Mouse (Mus musculus) liver, embryonic 16.5 days (tissue): ENCODE results near the gene Fam57b. TPM values are rescaled to one million over a fixed set of nuclear protein-coding genes. Genes with fewer than 3 reads are reported as not detected.

Source experiments
- ATAC-seq: fragments of 200-750 bp; cut with Nextera tagmentation; 2 replicates; pipeline ENCODE4 v1.8.0; 2017; ENCODE audit warnings: low read depth, mild to moderate bottlenecking, moderate number of reproducible peaks, moderate library complexity
- H3K27ac ChIP-seq: fragments of 300-500 bp; sonication (generic); 2 replicates; pipeline ENCODE4 v1.5.1; 2014; ENCODE audit warnings: mild to moderate bottlenecking, low read length
- H3K27me3 ChIP-seq: fragments of 300-500 bp; sonication (generic); 2 replicates; pipeline ENCODE4 v1.6.1; 2014; ENCODE audit warnings: low read depth, low read length, mixed read lengths; ENCODE audit not compliant: control insufficient read depth, insufficient read depth
- H3K36me3 ChIP-seq: fragments of 300-500 bp; sonication (generic); 2 replicates; pipeline ENCODE4 v1.6.1; 2014; ENCODE audit warnings: mild to moderate bottlenecking; ENCODE audit not compliant: control insufficient read depth, insufficient read depth
- H3K4me1 ChIP-seq: fragments of 300-500 bp; sonication (generic); 2 replicates; pipeline ENCODE4 v1.6.1; 2014; ENCODE audit warnings: low read depth, low read length, mixed read lengths; ENCODE audit not compliant: control insufficient read depth
- H3K4me2 ChIP-seq: fragments of 300-500 bp; sonication (generic); 2 replicates; pipeline ENCODE4 v1.6.1; 2014; ENCODE audit warnings: low read depth, low read length, mixed read lengths
- H3K4me3 ChIP-seq: fragments of 300-500 bp; sonication (generic); 2 replicates; pipeline ENCODE4 v1.5.1; 2014; ENCODE audit warnings: low read depth, mild to moderate bottlenecking, low read length
- H3K9ac ChIP-seq: fragments of 300-500 bp; sonication (generic); 2 replicates; pipeline ENCODE4 v1.6.1; 2014; ENCODE audit warnings: low read depth, low read length
- H3K9me3 ChIP-seq: fragments of 300-500 bp; sonication (generic); replicated peaks from 2 replicates; pipeline ENCODE4 v1.6.1; 2016; ENCODE audit warnings: low read length; ENCODE audit not compliant: control insufficient read depth
- WGBS: fragments of 180-500 bp; shearing (Covaris S2); extraction: QIAGEN DNeasy Blood & Tissue Kit; methylation state at CpG from one replicate; pipeline ENCODE4 v1.1.7; 2014; ENCODE audit not compliant: insufficient replicate concordance; 5-methylcytosine and 5-hydroxymethylcytosine counted together
- polyA plus RNA-seq: library from polyadenylated mRNA; unstranded; fragments of >200 nt; fragmentation: Nextera tagmentation; extraction: Ambion mirVana; gene quantifications from 2 replicates; pipeline ENCODE4 v1.2.1, GENCODE M21; 2015

The Fam57b gene
- polyA plus RNA-seq, 1 experiment from 2014 or later = not detected

DNA sequence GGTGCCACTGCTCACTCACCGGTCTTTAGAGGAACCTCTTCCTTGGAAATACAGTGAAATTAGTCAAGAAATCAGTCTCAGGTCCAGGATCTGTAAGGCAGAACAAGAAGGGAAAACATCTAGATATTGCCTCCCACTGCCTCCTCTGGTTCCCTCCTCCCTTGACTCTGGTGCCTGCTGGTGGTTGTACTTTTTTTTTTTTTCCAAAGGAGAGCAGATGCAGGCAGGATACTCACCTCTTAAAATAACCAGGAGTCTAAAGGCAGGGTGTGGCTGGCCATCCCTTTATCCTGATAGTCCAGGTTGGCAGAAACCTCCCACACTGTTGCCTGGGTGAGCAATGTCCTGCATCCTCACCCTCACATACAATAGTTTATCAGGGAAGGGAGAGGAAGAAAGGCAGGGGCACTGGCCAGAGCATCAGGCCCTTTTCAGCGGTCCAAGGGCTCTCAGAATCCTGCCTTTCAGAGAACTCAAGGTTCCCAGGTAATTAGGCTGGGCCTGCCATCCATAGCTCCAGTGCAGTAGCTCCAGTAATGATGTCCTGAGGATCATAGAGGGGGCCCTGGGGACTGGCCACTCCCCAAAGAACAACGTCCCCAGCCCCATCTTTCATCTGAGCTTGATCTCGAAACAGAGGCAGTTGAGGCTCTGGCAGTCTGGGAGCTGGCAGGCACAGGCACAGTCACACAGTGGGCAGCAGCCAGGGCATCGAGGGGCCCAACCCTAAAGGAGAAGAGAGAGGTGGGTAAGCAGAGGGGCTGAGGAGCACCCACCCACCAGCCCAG, 3.0 kb downstream of the Fam57b start:
- WGBS = 55% methylated on average over 5 of the region's 5 CpGs
- no peaks in the 10 kb centered on the region for H3K27me3 ChIP-seq
- peaks cover 38% of the 10 kb centered on the region for H3K4me1 ChIP-seq

DNA sequence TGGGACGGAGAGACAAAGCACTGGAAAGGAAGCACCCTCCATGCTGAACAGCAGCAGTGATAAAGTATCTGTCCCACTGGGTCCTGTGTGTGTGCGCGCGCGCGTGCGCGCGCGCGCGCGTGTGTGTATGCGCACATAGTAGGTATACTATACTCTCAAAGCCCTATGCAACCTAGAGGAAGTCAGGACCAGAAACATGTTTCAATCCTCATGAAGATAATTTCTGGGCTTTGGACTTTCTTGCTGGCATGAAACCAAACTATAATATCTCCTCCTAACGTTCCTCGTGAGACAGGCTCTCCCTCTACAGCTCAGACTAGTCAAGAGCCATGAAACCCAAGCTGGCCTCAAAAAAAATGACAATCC, 3.6 kb downstream of the Fam57b start:
- Histone ChIP-seq H3K4me3 (no peak overlapping the region), H3K4me1 (peaks cover 38% of the 10 kb centered on the region), H3K27me3 (no peaks in the 10 kb centered on the region), H3K27ac (no peak overlapping the region), H3K4me2 (no peak overlapping the region), H3K36me3 (peaks cover 2% of the 10 kb centered on the region; the same call in 1 of the 2 replicates), H3K9ac (no peak overlapping the region), H3K9me3 (no peaks in the 10 kb centered on the region)
- 88% methylated on average over 16 of the region's 16 CpGs for WGBS
- no peak for ATAC-seq

More for the DNA sequence above, 3.0 kb downstream of the Fam57b start:
- Histone ChIP-seq H3K9ac (peak overlapping the region; percentile 73), H3K36me3 (peaks cover 6% of the 10 kb centered on the region), H3K4me2 (peak overlapping the region; percentile 97), H3K9me3 (no peaks in the 10 kb centered on the region), H3K4me3 (peak overlapping the region; percentile 81), H3K27ac (peak overlapping the region; percentile 91)
- no peak for ATAC-seq

DNA sequence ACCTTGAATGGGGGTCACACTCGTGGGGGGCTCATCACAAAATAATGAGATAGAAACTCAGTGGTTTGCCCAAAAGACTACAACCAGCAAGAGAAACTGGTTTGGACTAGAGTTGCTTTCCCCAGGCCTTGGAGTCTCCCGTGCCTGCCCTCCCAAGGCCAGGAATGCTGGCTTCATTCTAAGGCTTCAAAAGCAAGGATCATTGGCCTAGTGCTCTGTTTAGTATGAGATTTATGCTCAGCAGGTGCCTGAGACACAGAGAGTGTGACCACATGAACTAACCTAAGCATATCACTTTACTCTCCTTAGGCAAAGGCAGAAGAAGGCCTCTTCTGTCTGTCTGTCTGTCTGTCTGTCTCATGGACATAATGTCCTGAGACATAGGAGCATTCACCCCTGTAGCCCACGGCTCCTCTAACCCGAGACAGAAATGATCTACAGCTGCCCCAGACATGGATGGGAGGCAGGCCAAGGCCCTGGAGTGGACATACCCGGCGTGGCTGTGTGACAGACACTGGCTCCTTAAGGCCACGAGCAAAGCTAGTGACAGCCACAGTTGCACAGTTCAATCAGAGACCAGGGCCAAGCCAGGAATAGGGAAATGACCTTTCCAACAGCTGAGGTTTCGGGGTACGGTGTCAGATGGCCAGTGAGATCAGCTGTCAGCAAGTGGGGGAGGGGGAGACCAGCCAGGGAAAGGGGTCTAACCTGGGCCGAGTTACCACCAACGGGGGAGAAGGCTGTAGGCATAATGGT, 4.8 kb downstream of the Fam57b start:
- no peak overlapping the region for H3K4me3 ChIP-seq

DNA sequence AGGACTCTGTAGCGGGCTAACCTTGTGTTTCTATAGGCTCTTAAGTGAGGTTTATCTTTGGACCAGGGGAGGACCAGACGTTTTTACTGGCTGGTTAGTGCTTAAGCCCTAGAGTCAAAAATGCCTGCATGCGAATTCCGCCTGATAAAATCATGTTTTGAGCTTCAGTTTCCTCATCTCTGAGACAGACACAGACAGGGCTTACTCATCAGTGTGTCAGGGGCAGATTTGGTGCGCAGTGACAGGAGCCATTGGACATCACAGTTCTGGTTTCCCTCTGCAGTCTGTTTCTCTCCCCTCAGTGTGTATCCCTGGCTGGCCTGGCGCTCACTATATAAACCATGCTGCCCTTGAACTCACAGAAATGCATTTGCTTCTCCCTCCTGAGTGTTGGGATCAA, 5.7 kb downstream of the Fam57b start:
- 42% methylated on average over 6 of the region's 6 CpGs for WGBS
- Histone ChIP-seq H3K4me1 (peaks cover 25% of the 10 kb centered on the region), H3K36me3 (no peaks in the 10 kb centered on the region), H3K27me3 (no peaks in the 10 kb centered on the region), H3K9me3 (no peaks in the 10 kb centered on the region), H3K4me3 (no peak overlapping the region), H3K4me2 (no peak overlapping the region), H3K9ac (no peak overlapping the region), H3K27ac (no peak overlapping the region)
- ATAC-seq = no peak

More for the DNA sequence above, 4.8 kb downstream of the Fam57b start:
- Histone ChIP-seq H3K4me2 (no peak overlapping the region), H3K27me3 (no peaks in the 10 kb centered on the region), H3K27ac (no peak overlapping the region), H3K9ac (no peak overlapping the region; the same call in 1 of the 2 replicates), H3K4me1 (peaks cover 28% of the 10 kb centered on the region), H3K36me3 (no peaks in the 10 kb centered on the region), H3K9me3 (no peaks in the 10 kb centered on the region)
- WGBS = 63% methylated on average over 11 of the region's 11 CpGs
- no peak for ATAC-seq

DNA sequence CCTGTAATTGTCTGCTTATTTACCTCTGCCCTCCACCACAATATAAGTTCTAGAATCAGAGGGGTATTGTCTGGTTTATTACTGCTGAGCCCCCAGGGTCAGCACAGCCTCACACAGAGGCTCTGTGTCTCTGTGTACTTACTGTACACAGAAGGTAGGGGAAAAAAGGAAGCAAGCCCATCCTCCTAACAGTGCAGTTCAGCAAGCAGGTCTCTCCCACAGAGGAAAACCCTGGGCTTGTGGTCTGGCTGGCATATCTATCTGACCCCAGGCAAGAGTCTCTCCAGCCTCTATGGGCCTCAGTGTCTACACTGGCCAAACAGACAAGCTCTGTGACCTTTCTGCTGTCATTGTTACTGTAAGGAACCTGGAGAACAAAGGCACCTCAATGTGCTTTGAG, 6.3 kb downstream of the Fam57b start:
- no peak for ATAC-seq
- H3K4me2 ChIP-seq = no peak overlapping the region
- no peak overlapping the region for H3K4me3 ChIP-seq
- H3K36me3 ChIP-seq = no peaks in the 10 kb centered on the region
- H3K9ac ChIP-seq = no peak overlapping the region
- H3K27ac ChIP-seq = no peak overlapping the region
- H3K27me3 ChIP-seq = no peaks in the 10 kb centered on the region
- peaks cover 25% of the 10 kb centered on the region for H3K4me1 ChIP-seq
- no peaks in the 10 kb centered on the region for H3K9me3 ChIP-seq

DNA sequence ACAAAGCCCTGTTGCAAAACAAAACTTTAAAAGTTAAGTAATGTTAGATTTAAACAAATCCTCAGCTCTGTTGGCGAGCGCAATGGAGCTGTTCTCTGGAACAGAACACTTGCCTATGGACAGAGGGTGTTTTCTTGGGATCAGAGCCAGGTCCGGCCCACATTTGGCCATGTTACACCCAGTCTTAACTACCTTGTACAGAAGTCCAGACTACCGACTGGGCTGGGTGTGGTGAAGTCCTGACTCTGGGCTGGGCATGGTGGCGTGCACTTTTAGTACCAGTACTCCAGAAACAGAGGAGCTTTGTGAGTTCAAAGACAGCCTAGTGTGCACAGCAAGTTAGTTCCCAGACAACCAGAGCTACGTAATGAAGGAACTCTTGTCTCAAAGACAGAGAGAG, 9.5 kb downstream of the Fam57b start:
- H3K4me3 ChIP-seq = no peak overlapping the region
- no peaks in the 10 kb centered on the region for H3K27me3 ChIP-seq
- H3K9me3 ChIP-seq = no peaks in the 10 kb centered on the region
- no peak overlapping the region for H3K9ac ChIP-seq
- H3K36me3 ChIP-seq = no peaks in the 10 kb centered on the region
- no peak overlapping the region for H3K27ac ChIP-seq
- peak; percentile 49 for ATAC-seq
- WGBS = 60% methylated on average over 6 of the region's 6 CpGs
- peaks cover 24% of the 10 kb centered on the region for H3K4me1 ChIP-seq
- no peak overlapping the region for H3K4me2 ChIP-seq

DNA sequence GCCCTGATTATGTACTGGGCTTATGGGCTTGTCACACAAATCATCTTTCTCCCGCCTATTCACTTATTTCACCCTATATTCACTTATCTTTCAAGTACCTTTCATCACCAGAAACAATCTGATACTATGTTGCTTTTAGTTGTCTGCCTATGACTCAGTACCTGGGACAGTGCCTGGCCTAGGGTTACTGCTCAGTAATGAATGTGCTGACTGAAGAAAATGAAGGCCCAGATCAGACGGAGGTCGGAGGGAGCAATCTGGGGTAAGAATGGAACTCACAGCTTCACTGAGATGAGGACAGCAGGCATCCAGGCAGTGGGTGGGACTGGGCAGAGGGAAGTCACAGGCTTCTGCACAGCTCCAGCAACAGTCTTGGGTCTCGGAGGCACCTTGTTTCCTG, 9.9 kb downstream of the Fam57b start:
- Histone ChIP-seq H3K27ac (no peak overlapping the region), H3K9ac (no peak overlapping the region), H3K9me3 (no peaks in the 10 kb centered on the region), H3K36me3 (no peaks in the 10 kb centered on the region), H3K4me3 (no peak overlapping the region), H3K4me1 (peaks cover 24% of the 10 kb centered on the region), H3K27me3 (no peaks in the 10 kb centered on the region), H3K4me2 (no peak overlapping the region)
- ATAC-seq = no peak
- WGBS = 72% methylated on average over 4 of the region's 4 CpGs

DNA sequence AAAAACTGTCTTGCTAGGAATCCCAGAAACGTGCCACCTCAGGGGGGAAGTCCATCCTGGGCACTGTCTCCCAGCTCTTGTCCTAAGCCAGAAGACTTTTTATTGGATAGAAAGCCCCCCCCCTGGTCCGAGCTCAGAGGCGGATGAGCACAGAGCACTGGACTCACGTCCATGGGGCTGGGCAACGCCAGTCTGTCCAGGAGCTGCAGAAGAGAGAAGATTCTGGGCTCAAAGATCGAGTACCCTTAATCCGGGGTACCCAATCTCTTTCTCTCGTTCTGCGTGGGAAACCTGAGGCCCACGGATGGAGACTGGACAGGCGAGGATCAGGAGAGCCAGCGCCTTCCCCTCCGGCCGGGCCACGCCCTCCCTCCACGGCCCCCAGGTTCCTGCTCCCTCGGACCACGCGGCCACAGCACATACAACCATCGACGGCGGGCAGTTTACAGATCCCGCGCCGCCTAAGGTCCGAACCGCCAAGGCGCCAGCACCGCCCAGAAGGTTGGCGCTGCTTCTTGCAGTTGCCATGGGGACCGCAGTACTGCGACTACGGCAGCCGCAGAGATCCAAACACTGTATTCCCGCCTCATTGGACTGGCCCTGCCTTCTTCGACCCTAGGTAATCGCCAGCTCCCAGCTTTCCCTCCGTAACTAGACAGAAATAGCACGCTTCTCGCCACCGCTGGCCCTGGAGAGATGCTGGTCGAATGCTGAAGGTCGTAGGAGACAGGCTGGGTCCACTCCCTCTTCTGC, 11.4 kb downstream of the Fam57b start:
- no peaks in the 10 kb centered on the region for H3K27me3 ChIP-seq
- peak overlapping the region; percentile 55; the same call in 1 of the 2 replicates for H3K27ac ChIP-seq
- peak overlapping the region; percentile 94 for H3K4me2 ChIP-seq
- H3K36me3 ChIP-seq = no peaks in the 10 kb centered on the region
- no peaks in the 10 kb centered on the region for H3K9me3 ChIP-seq
- H3K9ac ChIP-seq = peak overlapping the region; percentile 74
- peak; percentile 94 for ATAC-seq
- H3K4me1 ChIP-seq = peaks cover 24% of the 10 kb centered on the region
- peak overlapping the region; percentile 69 for H3K4me3 ChIP-seq
- WGBS = under 1% methylated on average over 43 of the region's 43 CpGs
